Mouse (Mus musculus): ENCODE measurements around the gene Kalrn.

Kalrn gene

GRCm38 (mm10) chr16:34573151-34573802 is at the start of gene Kalrn:
TSS of gene Kalrn (minus strand) at chr16:34573532.
- peak; percentile 94 for DNase-seq

DNA sequence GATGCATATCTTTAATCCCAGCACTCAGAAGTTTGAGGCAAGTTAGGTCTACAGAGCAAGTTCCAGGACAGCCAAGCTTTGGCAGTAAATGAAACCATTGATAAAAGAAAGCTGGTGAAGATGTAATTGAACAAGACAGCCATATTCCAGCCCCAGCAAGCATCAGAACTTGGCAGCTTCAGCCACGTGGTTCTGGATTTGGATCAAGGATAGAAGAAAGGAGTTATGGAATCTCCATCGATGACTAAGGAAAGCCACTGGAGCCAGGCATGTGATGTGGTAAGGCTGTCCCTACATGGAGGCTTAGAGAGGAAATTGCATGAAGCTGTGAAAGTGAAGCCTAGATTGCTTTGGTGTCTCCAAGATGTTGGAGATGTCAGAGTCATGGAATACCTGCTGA is 40.7 kb upstream of the Kalrn start:
- no peak for DNase-seq

DNA sequence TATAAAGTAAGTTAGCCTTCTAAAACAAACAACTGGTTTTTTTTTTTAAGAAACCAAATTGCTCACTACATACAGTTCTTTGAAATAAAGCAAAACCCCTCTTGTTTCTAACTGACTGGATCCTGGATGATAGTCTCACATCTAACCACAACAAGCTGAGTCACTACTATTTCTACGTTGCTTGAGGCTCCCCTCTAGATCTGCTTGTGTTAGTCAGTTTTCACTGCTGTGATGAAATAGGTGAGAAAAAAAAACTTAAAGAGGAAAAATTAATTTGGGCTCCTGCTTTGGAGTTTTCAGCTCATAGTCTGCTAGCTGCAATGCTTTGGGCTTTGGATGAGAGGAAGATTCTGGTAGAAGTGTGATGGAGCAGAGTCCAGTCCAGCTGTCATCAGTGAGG is 36.8 kb upstream of the Kalrn start:
- no peak for DNase-seq

DNA sequence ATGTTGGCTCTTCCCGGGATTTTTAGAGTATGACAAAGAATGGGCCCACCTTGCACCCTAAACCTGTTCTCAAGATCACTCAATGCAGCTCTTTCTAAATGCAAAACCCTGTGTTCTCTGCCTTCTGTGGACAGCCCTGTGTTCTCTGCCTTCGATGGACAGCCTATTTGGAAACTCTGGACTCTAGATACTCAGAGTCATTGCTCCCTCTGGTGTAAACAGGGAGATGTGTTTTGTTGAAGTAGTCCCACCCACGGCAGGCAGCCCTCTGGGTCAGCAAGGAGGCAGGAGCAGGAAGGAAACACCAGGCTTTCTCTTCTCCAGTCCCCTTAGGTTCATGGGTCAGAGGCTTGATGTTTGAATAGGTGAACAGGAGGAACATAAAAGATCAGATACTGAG is 32.3 kb upstream of the Kalrn start:
- DNase-seq: peak; percentile 65

GRCm38 (mm10) chr16:34603854-34604253 is 30.5 kb upstream of the Kalrn start:
- no peak for DNase-seq

- no peak for DNase-seq
These were observed 29.7 kb upstream of the Kalrn start for GRCm38 (mm10) chr16:34603076-34603475.

- DNase-seq: no peak
These were observed 28.6 kb upstream of the Kalrn start for GRCm38 (mm10) chr16:34601954-34602353.

- no peak for DNase-seq
These were observed 22.0 kb upstream of the Kalrn start for GRCm38 (mm10) chr16:34595294-34595693.

DNA sequence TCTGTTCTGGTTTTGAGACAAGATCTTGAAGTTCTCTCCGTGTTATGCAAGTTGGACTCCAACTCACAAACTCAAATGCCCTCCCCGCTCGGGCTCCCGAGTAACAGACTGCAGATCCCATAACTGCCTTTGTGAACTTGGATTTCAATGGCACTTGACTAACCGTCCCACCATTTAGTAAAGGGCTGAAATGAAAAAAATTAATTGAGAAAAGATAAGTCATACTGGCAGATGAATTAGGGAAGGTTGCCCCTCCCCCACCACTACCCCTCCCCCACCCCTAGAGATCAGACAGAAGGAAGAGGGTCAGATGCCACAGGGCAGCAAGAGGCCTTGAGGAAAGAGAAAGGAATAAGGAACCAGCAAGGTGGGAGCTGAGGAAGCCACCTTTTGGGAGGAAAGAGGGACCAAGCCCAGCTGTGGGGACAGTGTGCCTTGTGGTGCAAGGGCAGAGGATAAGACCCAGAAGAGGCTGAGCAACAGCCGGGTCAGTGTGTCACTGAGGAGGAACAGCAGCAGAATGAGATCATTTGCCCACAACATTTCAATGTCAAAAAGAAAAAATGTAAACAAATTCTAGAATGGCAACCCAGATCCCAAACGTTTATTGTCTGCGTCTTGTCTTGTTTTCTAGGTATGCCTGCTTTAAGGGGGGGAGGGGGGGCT is 21.4 kb upstream of the Kalrn start:
- DNase-seq: no peak

GRCm38 (mm10) chr16:34592696-34593095 is 19.4 kb upstream of the Kalrn start:
- no peak for DNase-seq

DNA sequence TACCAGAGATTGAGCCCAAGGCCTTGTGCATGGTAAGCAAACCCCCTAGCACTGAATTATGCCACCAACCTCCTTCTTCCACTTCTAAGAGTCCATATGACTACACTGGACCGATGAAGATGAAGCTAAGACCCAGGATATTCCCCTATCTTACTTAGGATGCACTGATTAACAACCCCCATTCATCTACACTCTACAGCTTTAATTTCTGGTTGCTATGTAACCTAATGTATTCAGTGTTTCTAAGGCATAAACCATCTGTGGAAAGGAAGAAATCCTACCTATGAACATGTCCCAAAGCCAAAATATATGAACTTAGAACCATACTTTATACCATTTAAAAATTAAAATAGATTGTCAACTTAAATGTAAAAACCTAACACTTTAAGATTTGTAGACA is 18.6 kb upstream of the Kalrn start:
- DNase-seq: no peak

DNA sequence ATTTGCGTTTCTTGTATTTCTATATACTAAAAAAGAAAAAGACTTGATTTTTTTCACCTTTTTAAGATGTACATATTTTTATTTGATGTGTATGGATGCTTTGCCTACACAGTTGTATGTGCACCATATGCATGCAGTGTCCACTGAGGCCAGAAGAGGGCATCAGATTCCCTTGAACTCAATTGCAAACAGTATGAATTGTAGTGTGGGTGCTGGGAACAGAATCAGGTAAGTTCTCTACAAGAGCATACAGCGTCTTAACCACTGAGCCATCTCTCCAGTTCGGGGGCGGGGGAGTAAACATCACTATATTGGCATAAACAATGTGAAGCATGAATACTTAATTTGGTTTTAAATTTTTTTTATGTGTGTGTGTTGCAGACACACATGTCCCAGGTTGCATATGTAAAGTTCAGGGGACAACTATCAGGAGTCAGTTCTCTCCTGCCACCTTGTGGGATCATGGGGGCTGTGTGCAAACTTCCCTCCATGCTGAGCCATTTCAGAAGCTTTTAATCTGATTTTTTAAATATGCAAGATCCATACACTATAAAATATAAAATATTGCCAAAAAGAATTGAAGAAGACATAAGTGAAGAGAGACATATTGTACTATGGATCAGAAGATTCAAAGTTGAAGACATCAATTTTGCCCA is 6.5 kb upstream of the Kalrn start:
- DNase-seq: no peak

DNA sequence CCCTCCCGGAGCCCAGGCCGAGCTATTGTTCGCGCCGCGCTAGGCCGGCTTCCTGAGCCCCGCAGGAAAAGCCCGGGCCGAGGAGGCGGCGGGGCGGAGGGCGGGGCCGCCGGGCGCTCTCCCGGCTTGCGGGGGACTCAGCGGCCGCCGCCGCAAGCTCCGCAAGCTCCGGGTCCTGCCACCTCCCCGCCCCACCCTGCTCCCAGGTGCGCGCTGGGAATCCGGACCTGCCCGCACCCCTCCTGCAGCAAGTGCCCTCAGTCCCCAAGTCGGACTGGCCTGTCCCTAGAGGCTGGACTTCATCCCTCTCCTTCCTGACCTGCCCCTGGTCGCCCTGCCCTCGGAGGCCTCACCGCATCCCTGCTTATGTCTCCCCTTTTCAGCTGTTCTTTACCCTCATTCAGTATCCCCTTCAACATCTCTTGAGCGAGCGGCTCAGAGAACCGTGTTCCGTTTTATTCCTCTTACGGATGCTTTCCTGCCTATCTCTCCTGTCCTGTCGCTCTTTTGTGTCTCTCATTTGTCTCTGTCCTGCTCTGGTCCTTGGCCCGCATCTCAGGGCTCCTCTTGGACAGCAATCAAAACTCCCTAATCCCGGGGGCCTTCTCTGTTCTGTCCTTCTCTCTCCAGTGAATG is 642 bp upstream of the Kalrn start:
- no peak for DNase-seq

DNA sequence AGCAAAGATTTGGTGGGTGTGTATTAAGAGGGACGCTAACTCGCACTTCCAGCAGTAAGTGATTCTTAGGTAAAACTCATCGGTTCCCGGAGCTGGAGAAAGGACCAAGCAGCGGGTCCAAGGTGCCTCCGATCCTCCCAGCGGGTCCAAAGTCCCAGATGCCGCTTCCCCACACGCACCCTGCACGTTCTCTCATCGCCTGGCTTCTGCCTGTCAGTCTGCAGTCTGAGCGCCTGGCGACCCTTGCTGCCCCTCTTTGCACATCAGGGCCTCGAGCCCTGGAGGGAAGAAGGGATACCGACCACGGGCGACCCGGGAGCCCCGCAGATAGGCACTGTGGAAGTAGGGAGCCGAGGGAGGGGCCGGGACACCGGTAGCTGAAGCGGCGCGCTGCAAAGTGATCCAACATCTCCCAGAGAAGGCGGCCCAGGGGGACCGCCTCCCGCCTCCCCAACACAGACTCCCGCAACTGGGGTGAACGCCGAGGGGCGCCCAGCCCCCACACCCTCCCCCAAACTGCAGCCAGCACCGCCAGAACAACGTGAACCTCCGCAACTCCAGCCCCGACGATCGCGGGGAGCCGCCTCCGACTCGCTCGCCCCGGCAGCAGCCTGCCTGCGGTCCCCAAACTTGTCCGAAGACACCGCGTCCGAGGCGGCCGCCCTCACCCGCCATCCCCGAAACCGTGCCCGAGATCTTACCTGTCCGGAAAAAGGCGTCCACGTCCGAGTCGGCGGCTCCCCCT is 754 bp downstream of the Kalrn start:
- peak; percentile 58 for DNase-seq

DNA sequence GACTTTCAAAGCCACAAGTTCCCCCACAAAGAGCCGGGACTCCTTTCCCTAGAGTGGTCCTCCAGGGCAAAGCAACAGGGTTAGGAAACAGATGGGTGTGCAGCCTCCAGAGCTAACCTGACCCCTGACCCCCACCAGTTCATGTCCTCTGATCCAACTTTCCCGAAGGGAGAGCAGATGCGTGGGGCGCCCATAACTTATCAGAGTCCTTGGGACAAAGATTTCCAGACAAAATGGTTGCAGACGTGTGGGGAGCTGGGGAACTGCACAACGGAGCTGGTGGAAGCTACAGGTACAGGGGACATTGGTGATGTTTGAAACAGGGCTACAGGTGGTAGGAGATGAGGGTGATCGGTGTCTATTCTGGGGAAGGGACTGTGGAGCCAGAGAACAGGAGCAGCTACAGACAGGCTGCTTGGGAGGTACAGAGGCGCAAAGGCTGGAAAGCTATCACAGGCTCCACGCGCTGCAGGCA is 1.4 kb downstream of the Kalrn start:
- DNase-seq: peak; percentile 35

DNA sequence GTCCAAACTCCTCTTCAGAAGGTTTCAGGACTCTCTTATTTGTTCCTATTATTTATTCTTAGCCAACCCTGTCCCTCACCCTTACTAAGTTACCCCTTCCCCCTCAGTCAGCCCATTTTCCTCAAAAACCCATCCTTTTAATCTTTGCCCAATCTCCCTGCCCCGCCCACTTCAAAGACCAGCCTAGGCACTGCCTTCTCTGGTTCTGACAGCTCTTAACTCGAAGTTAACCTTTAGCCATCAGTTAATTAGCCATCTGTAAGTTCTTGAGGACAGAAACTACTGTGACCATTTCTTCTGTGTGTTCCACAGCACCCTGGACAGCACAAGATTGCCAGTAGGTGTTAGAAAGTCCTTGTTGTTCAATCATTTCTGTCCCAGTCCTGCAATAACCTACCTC is 3.4 kb downstream of the Kalrn start:
- no peak for DNase-seq

DNA sequence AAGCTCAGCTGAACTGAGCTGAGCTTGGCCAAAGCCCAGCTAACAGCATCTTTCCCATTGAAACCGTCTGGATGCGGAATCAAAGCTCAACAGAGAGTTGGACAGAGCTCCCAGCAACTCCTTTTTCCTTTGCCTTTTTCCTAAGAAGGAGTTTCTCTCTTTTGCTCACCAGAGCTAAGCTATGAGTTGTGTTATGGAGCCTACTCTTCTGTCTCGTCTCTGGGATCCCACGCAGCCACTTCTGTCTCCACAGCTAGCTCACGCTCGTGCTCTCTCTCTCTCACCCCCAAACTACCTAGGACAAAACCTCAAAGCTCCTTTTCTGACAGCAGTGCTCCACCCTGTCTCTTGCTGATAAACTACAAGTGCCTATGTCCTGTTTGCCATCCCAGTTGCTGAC is 4.5 kb downstream of the Kalrn start:
- no peak for DNase-seq

DNA sequence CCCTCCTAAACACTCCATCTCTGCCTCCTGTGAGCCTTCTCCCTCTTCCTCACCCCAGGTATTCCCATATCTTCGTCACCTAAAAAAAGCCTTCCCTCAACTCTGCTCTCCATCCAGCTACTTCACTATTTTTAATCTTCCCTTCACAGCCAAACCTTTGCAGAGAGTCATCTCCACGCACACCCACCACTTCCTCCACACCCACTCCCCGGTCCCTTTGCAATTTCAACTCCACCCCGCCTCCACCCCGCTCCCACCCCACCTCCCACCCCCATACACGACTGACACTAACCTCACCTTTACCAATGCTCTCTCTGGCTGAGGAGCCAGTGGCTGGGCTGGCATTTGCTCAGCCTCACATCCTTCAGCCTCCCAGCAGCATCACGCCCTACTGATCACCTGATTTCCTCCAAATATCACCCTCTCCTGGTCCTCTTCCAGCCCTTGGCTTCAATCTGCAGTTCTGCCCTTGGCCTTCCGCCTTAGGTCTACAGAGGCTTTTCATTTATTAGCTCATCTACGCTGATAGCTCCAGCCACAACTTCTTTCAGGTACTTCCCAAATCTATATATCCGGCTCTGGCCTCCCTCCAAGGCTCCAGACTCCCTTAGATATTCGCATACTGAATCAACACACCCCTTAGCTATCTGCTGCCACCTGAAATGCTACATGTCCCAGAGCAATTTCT is 9.6 kb downstream of the Kalrn start:
- no peak for DNase-seq

DNA sequence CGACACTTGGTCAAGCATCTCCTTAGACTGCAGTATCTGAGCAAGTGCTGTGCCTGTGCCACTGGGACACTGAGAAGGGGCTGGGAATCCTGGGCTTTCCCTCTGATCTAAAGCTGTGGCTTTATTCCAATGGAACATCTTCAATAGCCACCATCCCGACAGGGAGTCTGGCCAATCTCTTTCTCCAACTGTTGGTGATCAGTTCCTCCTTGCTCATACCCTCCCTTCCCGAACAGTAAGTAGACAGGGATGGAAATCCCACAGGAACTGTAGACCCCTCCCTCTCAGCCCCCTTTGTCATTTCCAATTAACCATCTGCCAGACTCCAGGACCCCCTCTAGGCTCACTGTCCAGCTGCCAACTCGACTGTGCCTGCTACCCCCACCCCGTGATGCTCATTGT is 11.6 kb downstream of the Kalrn start:
- no peak for DNase-seq

DNA sequence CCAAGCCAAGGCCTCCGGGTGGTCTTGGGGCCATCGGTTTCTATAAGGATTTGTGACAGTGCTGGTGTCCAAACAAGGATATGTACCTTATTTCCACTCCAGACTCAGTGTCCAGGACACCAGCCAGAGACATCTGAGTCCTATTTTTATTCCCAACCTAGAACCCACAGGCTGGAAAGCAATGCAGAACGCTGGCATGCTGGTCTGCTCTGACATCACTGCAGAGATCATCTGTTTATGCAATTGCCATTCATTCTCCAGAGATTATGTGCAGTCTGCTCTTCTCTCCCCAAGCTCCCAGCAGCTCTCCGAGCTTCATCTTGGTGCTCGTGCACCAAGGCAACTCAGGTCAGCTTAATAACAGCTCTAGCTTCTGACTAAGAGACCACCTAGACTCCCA is 12.5 kb downstream of the Kalrn start:
- DNase-seq: no peak

- no peak for DNase-seq
These were observed 12.9 kb downstream of the Kalrn start for GRCm38 (mm10) chr16:34560411-34560810.

DNA sequence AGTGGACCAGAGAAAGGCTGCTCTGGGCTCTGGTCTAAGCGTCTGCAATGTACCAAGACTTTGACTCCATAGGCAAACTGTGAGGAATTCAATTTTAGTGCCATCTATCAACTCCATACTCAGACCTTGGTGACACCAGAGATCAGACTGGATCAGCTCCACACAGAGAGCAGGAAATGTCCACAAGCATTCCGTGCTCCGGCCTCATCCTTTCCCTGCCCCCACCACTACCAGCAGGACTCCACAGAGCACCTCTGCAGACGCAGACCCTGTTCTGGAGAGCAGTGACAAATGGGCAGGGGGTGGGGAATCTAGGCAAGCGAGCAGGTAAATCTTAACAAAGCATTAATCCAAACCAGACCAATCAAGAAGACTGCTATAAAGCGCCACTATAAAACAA is 15.4 kb downstream of the Kalrn start:
- DNase-seq: no peak

All from kidney, postnatal 10 days (tissue).